Mouse (Mus musculus): Measurements from ENCODE around the gene Tpcn1. TPM values are rescaled to one million over a fixed set of nuclear protein-coding genes. Genes with fewer than 3 reads are reported as not detected.

Tpcn1 gene
- total RNA-seq, 1 experiment from 2014 or later: 40.2 TPM

- DNase-seq: no peak
Observed at GRCm38 (mm10) chr5:120609246-120609775, 20.8 kb upstream of the Tpcn1 start.

- no peak for DNase-seq
Observed at GRCm38 (mm10) chr5:120607335-120607734, 18.9 kb upstream of the Tpcn1 start.

GRCm38 (mm10) chr5:120606590-120607200 lies 18.2 kb upstream of the Tpcn1 start:
- DNase-seq: no peak

GRCm38 (mm10) chr5:120605688-120606087 lies 17.2 kb upstream of the Tpcn1 start:
- DNase-seq: peak; percentile 88

GRCm38 (mm10) chr5:120605241-120605661 lies 16.8 kb upstream of the Tpcn1 start:
- DNase-seq: no peak

GRCm38 (mm10) chr5:120604839-120605238 lies 16.4 kb upstream of the Tpcn1 start:
- peak; percentile 85 for DNase-seq

GRCm38 (mm10) chr5:120603515-120603914 lies 15.0 kb upstream of the Tpcn1 start:
- no peak for DNase-seq

GRCm38 (mm10) chr5:120602210-120602609 lies 13.7 kb upstream of the Tpcn1 start:
- no peak for DNase-seq

GRCm38 (mm10) chr5:120600946-120601668 lies 12.6 kb upstream of the Tpcn1 start:
- DNase-seq: no peak

- no peak for DNase-seq
Observed at GRCm38 (mm10) chr5:120599625-120600024, 11.2 kb upstream of the Tpcn1 start.

- DNase-seq: no peak
Observed at GRCm38 (mm10) chr5:120594485-120594884, 6.0 kb upstream of the Tpcn1 start.

- no peak for DNase-seq
Observed at GRCm38 (mm10) chr5:120592141-120592540, 3.7 kb upstream of the Tpcn1 start.

- DNase-seq: no peak
Observed at GRCm38 (mm10) chr5:120590356-120591010, 2.0 kb upstream of the Tpcn1 start.

- DNase-seq: no peak
Observed at GRCm38 (mm10) chr5:120587940-120588568, 419 bp downstream of the Tpcn1 start.

- DNase-seq: no peak
Observed at GRCm38 (mm10) chr5:120587616-120587926, 902 bp downstream of the Tpcn1 start.

- no peak for DNase-seq
Observed at GRCm38 (mm10) chr5:120586741-120587615, 1.5 kb downstream of the Tpcn1 start.

- DNase-seq: no peak
Observed at GRCm38 (mm10) chr5:120584968-120585367, 3.5 kb downstream of the Tpcn1 start.

GRCm38 (mm10) chr5:120583511-120583910 lies 5.0 kb downstream of the Tpcn1 start:
- no peak for DNase-seq

- DNase-seq: no peak
Observed at GRCm38 (mm10) chr5:120582002-120582401, 6.5 kb downstream of the Tpcn1 start.

- DNase-seq: no peak
Observed at GRCm38 (mm10) chr5:120579898-120580626, 8.4 kb downstream of the Tpcn1 start.

Measured in adrenal gland, postnatal 25 days (tissue).